Mouse (Mus musculus): ENCODE data around the gene Gm28919.
"Not testable (repeated sequence)": the region's sequence is repeated elsewhere in the genome, so short reads cannot be mapped to it uniquely, and the experiment has no call there.

Gm28919 gene

DNA sequence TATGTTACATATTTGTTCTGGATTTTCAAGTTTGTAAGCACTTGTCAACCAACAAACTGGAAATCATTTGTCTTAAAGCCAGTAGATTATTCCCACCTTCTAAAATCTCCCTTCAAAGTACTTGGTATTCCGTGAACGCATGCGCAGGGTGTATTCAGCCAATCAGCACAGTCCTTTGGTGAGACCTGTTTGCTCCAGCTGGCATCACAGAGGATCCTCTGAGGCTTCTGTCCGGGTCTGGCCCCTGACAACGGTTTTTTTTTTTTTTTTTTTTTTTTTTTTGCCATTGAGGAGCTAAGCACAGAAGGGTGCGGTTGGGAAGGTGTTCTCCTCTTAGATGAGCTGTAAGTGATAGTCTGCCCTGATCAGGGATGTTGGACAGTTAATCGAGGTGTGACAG is at the start of gene Gm28919:
Gene Gm28919, plus strand, starts transcription at position 301 of the 400 bp plus-strand sequence.
- not testable (repeated sequence) for DNase-seq (ENCODE audit: low spot score)

All from ovary, postnatal 36 days (tissue).